Mouse (Mus musculus) ES-E14 (cell line): ENCODE results near the gene Cd86.

Experiments used
- HCFC1 ChIP-seq: IDR thresholded peaks from 2 replicates; pipeline ENCODE4 v1.6.1; 2012; ENCODE audit warnings: low read length, inconsistent platforms, borderline replicate concordance; ENCODE audit not compliant: insufficient read depth
- MAFK ChIP-seq: IDR thresholded peaks from 2 replicates; pipeline ENCODE4 v1.6.1; 2014; ENCODE audit warnings: mild to moderate bottlenecking, low read depth, low read length, inconsistent platforms; ENCODE audit not compliant: insufficient read depth
- ZC3H11A ChIP-seq: IDR thresholded peaks from 2 replicates; pipeline ENCODE4 v1.6.1; 2012; ENCODE audit warnings: low read depth, mild to moderate bottlenecking, inconsistent platforms, low read length, borderline replicate concordance
- ZNF384 ChIP-seq: IDR thresholded peaks from 2 replicates; pipeline ENCODE4 v1.6.1; 2012; ENCODE audit warnings: low read depth, low read length, inconsistent platforms

- TF ChIP-seq HCFC1 (no peak), MAFK (no peak), ZC3H11A (no peak), ZNF384 (no peak)
Measured at GRCm38 (mm10) chr16:36639812-36640504, 25.9 kb downstream of the Cd86 start.
